Mouse (Mus musculus) cerebellum, adult 2 months (tissue): ENCODE data around the gene Ikzf1. TPM values are rescaled to one million over a fixed set of nuclear protein-coding genes. Genes with fewer than 3 reads are reported as not detected.

ENCODE experiments used
- DNase-seq, 2 experiments: peaks; one replicate each; pipeline ENCODE4 v3.0.0; 2021
- H3K27ac ChIP-seq: fragments of 200-500 bp; 2 replicates; pipeline ENCODE4 v1.5.1; 2012; ENCODE audit warnings: low read length, control low read depth, inconsistent platforms; ENCODE audit not compliant: insufficient read depth
- H3K27me3 ChIP-seq: fragments of 200-500 bp; 2 replicates; pipeline ENCODE4 v1.6.1; 2012; ENCODE audit warnings: inconsistent platforms, mild to moderate bottlenecking, low read length, moderate library complexity; ENCODE audit not compliant: control insufficient read depth, insufficient read depth
- H3K4me1 ChIP-seq: fragments of 200-500 bp; 2 replicates; pipeline ENCODE4 v1.6.1; 2011; ENCODE audit warnings: low read length; ENCODE audit not compliant: control insufficient read depth, insufficient read depth
- H3K4me3 ChIP-seq: fragments of 200-500 bp; replicated peaks from 2 replicates; pipeline ENCODE3; 2011; ENCODE audit warnings: mild to moderate bottlenecking, low read depth, low read length, control low read depth; ENCODE audit not compliant: insufficient read depth
- CTCF ChIP-seq: fragments of 200-500 bp; IDR thresholded peaks from 2 replicates; pipeline ENCODE4 v1.5.1; 2011; ENCODE audit warnings: low read depth, mild to moderate bottlenecking, control low read depth, low read length, moderate library complexity, borderline replicate concordance; ENCODE audit not compliant: insufficient read depth
- POLR2A ChIP-seq: fragments of 200-500 bp; IDR thresholded peaks from 2 replicates; pipeline ENCODE4 v1.6.1; 2011; ENCODE audit warnings: low read length, control low read depth, borderline replicate concordance; ENCODE audit not compliant: insufficient read depth
- WGBS: fragments of 180-500 bp; shearing (Covaris S2); methylation state at CpG from one replicate; pipeline ENCODE4 v1.1.7; 2018; 5-methylcytosine and 5-hydroxymethylcytosine counted together
- polyA plus RNA-seq: library from polyadenylated mRNA; depleted of rRNA; stranded (reverse); fragments of >200 nt; gene quantifications from 2 replicates; pipeline ENCODE4 v1.2.3, GENCODE M21; 2012

The Ikzf1 gene
- polyA plus RNA-seq, 1 experiment = 0.82 TPM

- WGBS = 69% methylated on average over 5 of the region's 5 CpGs
- no peaks in the 10 kb centered on the region for H3K27me3 ChIP-seq
- H3K27ac ChIP-seq = no peak overlapping the region
- no peak for TF ChIP-seq CTCF
- no peak for TF ChIP-seq POLR2A
- H3K4me1 ChIP-seq = no peaks in the 10 kb centered on the region
- DNase-seq = no peak
- H3K4me3 ChIP-seq = no peak overlapping the region
Measured at GRCm38 (mm10) chr11:11774893-11775292, 90.1 kb downstream of the Ikzf1 start.

- no peaks in the 10 kb centered on the region for H3K4me1 ChIP-seq
- no peak for DNase-seq
- H3K27ac ChIP-seq = no peak overlapping the region
- WGBS = 60% methylated on average over 4 of the region's 4 CpGs
- H3K27me3 ChIP-seq = no peaks in the 10 kb centered on the region
- no peak overlapping the region for H3K4me3 ChIP-seq
- no peak for TF ChIP-seq CTCF
- TF ChIP-seq POLR2A = no peak
Measured at GRCm38 (mm10) chr11:11776071-11776821, 91.4 kb downstream of the Ikzf1 start.

GRCm38 (mm10) chr11:11776822-11777174 is 92.0 kb downstream of the Ikzf1 start:
- Histone ChIP-seq H3K4me3 (no peak overlapping the region), H3K27ac (no peak overlapping the region), H3K27me3 (no peaks in the 10 kb centered on the region), H3K4me1 (no peaks in the 10 kb centered on the region)
- no peak for TF ChIP-seq POLR2A
- WGBS = 81% methylated on average over 7 of the region's 7 CpGs
- DNase-seq = no peak

GRCm38 (mm10) chr11:11777246-11777645 is 92.4 kb downstream of the Ikzf1 start:
- 71% methylated on average over 3 of the region's 3 CpGs for WGBS
- H3K4me3 ChIP-seq = no peak overlapping the region
- no peaks in the 10 kb centered on the region for H3K4me1 ChIP-seq
- no peaks in the 10 kb centered on the region for H3K27me3 ChIP-seq
- DNase-seq = no peak
- TF ChIP-seq CTCF (no peak), POLR2A (no peak)
- H3K27ac ChIP-seq = no peak overlapping the region

GRCm38 (mm10) chr11:11777796-11778195 is 93.0 kb downstream of the Ikzf1 start:
- H3K27ac ChIP-seq = no peak overlapping the region
- no peaks in the 10 kb centered on the region for H3K27me3 ChIP-seq
- TF ChIP-seq POLR2A (no peak), CTCF (no peak)
- no peak for DNase-seq
- H3K4me3 ChIP-seq = no peak overlapping the region
- 78% methylated on average over 2 of the region's 2 CpGs for WGBS
- no peaks in the 10 kb centered on the region for H3K4me1 ChIP-seq

GRCm38 (mm10) chr11:11778345-11778744 is 93.5 kb downstream of the Ikzf1 start:
- WGBS = 92% methylated on average over 6 of the region's 6 CpGs
- H3K27me3 ChIP-seq = no peaks in the 10 kb centered on the region
- DNase-seq = no peak
- no peak for TF ChIP-seq CTCF
- TF ChIP-seq POLR2A = no peak
- H3K4me1 ChIP-seq = no peaks in the 10 kb centered on the region
- no peak overlapping the region for H3K27ac ChIP-seq
- no peak overlapping the region for H3K4me3 ChIP-seq

- Histone ChIP-seq H3K27me3 (no peaks in the 10 kb centered on the region), H3K4me3 (no peak overlapping the region), H3K4me1 (no peaks in the 10 kb centered on the region), H3K27ac (no peak overlapping the region)
- 84% methylated on average over 8 of the region's 8 CpGs for WGBS
- DNase-seq = no peak
- TF ChIP-seq POLR2A (no peak), CTCF (no peak)
Measured at GRCm38 (mm10) chr11:11781728-11782127, 96.9 kb downstream of the Ikzf1 start.

GRCm38 (mm10) chr11:11785457-11785856 is 100.7 kb downstream of the Ikzf1 start:
- Histone ChIP-seq H3K27ac (no peak overlapping the region), H3K4me1 (no peaks in the 10 kb centered on the region), H3K4me3 (no peak overlapping the region), H3K27me3 (no peaks in the 10 kb centered on the region)
- TF ChIP-seq CTCF = no peak
- TF ChIP-seq POLR2A = no peak
- 70% methylated on average over 6 of the region's 6 CpGs for WGBS
- no peak for DNase-seq
